Mouse (Mus musculus) right cerebral cortex, postnatal 14 days (tissue): ENCODE results near the gene Clint1.
A peak's percentile ranks its signal among the peaks of the same experiment; 100 is the strongest.

Source experiments
- DNase-seq: peaks from one replicate; pipeline ENCODE4 v3.0.0; 2022

The Clint1 gene

DNA sequence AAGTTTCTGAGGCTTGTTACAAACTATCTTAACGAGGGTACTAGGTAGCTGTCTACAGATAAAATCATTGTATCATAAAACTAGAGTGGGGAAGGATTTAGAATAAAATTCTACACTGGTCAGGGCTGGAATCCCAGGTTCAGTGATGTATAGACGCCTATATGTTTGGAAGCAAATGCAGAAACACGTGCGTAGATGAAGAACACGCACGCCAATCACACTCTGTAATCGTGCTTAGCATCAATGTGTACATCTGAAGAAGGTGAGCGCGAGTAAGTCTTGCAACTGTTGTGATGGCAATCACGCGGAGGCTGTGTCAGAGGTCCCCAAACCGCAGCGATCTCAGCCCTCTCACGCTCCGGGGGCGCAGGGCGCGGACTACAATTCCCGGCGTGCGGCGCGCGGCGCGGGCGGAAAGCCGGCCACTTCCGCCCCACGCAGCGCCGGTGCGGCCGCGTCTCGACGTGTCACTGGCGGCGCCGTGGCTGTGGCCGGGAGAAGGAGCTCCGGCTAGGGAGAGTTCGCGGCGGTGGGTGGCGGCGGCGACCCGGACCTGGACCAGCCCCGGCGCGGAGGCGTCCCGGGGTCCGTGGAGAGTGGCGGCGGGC, at the start of gene Clint1:
Gene Clint1, plus strand, starts transcription at position 536 of the 608 bp plus-strand sequence.
- peak; percentile 87 for DNase-seq

GRCm38 (mm10) chr11:45804068-45804467, 47.8 kb upstream of the Clint1 start:
- no peak for DNase-seq

GRCm38 (mm10) chr11:45805312-45805772, 46.5 kb upstream of the Clint1 start:
- no peak for DNase-seq

DNA sequence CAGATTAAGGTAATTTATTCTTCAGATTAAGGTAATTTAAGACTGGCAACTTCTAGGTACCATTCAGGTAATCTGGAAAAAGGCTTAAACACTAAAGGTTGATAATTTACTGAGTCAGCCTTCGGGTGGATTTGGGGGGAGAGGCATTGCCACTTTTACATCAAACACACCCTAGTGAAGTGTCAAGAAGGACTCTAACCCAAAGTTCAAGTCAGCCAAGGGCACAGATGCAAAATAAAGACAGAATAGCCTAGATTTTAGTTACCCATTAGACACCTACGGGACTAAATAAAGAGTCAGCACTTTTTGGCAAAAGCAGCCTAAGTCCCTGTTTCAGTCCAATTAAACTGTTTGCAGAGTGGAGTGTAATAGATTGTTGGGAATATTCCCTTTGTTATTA, 46.0 kb upstream of the Clint1 start:
- no peak for DNase-seq

DNA sequence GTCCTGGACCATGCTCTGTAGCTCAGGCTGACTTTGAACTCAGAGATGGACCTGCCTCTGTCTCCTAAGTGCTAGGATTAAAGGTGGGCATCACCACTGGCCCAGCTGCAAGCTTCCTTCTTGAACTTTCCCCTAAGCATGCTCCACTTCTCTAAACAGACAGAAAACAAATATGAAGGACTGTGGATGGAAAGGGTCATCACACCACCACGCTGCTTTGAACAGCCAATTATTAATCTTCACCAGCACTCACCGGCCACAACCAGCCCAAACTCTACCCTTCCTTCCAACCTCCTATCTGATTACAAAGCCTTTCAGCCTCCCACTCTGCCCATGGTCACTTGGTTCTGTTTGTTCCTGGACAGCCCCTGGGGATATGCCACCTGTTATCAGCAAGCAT, 45.6 kb upstream of the Clint1 start:
- no peak for DNase-seq

DNA sequence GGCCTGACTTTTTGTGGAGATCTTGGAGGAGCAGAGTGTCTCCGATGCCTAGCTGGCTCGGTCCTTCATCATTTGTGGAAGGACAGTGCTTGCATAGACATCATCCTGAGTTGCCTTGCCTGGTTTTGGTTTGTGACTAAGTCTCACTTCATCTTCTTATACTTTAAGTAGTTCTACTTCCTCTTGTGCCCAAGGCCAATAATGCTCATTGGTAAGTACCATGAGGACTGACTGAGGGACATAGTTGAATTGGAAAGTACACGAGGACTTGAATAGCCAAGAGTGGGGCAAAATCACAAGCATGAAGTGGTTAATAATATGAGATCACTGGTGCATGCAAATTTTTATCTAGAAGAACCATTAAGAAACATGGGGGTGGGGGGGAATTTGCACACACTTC, 45.0 kb upstream of the Clint1 start:
- DNase-seq: no peak

GRCm38 (mm10) chr11:45807820-45808219, 44.0 kb upstream of the Clint1 start:
- DNase-seq: no peak

- no peak for DNase-seq
Measured at GRCm38 (mm10) chr11:45809424-45809823, 42.4 kb upstream of the Clint1 start.

GRCm38 (mm10) chr11:45810056-45810455, 41.8 kb upstream of the Clint1 start:
- no peak for DNase-seq

- no peak for DNase-seq
Measured at GRCm38 (mm10) chr11:45810805-45811204, 41.0 kb upstream of the Clint1 start.

DNA sequence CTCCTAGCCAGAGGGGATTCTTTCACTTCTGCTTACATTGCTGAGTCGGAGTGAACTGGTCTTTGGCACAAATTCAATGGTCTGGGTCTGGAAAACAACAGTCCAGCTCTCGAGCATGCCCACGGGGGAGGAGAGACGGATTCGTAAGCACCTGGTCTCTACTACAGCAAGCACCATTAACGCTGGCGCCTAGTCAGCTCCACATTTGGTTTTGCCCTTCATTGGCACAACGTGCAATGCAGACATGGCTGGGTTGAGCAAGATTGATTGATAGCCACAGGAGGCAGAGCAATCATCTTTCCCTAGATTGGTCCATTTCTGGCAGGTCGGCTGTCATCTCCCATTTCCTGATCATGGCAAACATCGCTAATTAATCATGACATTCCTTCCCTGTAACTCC, 36.2 kb upstream of the Clint1 start:
- DNase-seq: no peak

GRCm38 (mm10) chr11:45816712-45817111, 35.1 kb upstream of the Clint1 start:
- no peak for DNase-seq

DNA sequence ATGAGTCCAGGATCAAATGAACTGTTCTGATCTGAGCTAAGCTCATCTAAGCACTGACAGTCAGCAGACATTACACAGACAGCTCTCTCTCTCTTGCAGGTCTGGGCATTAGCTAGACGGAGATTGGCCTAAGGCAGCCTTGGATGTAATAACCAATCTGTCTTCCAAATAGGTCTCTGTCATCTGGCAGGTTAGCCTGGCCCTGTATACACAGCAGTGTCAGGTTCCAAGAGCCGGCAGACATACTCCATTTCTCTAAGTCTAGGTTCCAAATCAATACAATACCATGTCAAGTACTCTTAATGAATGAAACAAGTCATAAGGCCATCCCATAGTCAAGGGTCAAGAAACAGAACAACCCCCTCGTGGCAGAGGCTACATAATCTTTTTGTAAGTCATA, 33.9 kb upstream of the Clint1 start:
- no peak for DNase-seq

- no peak for DNase-seq
Measured at GRCm38 (mm10) chr11:45820930-45821329, 30.9 kb upstream of the Clint1 start.

DNA sequence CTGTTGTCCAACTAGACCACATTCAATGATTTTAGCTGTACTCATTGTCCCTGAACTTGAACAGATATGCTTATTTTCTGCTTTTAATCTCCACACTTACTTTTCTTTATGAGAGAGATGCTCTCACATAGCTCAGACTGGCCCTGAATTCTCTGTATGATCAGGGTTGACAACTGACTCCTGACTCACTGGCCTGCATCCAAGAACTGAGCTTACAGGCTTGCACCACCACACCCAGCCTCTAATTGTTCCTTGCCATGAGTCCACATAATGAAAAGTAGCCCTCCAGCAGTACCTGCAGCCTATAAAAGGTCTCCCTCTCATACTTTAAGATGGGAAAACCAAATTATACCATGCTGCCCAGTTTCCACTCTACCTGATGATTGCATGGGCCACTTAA, 21.7 kb upstream of the Clint1 start:
- DNase-seq: no peak

DNA sequence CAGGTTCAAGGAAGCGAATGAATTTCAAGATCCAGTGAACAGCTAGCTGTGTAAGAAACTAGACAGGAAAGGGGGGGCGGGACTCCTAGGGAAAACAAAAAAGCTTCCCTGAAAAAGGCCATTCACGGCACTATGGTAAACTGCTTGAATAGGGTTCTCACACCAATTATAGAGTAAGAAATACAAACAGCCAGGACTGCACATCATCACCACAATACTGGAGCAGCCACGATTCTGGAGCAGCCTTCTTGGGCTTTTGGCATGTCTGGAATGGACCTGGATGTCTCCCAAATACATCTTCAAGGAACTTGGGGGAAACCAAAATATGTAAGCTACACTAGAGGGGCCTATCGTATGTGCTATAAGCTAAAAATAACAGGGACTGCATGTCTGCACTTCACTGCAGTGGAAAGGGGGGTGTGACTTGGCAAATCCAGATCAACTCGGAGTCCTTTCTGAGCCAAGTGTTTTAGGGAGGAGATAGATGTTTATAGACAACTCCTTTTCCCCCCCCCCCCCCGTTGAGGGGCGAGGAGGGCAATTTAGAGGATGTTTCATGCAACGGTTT, 21.0 kb upstream of the Clint1 start:
- no peak for DNase-seq

DNA sequence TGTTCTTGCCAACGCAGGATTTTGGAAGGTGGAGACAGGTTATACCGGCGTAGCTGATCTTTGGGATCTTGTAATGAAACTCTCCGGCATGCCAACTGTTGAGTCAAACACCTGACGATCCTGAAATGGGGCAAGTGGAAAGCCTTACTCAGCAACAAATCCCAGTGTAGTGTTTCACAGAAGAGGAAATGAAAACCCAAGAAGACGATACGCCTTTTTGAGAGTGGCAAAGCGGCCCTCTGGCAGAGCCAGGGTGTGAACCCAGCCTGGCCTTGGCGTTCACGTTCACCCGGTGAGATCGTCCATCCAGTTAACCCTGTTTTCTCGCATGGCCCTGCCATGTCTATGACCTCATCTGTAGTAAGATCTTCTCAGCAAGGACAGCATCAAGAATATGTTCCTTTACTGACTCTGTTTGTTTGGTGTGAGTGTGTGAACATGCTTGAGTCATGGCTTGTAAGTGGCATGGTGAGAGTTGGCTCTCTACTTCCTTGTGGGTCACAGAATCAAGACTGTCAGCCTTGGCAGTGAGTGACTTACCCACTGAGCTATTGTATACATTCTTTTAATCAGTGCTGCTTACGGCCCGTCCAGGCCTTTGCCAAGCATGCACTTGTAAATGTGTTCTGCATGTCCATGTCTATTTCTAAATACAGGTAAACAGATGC, 20.2 kb upstream of the Clint1 start:
- DNase-seq: no peak

DNA sequence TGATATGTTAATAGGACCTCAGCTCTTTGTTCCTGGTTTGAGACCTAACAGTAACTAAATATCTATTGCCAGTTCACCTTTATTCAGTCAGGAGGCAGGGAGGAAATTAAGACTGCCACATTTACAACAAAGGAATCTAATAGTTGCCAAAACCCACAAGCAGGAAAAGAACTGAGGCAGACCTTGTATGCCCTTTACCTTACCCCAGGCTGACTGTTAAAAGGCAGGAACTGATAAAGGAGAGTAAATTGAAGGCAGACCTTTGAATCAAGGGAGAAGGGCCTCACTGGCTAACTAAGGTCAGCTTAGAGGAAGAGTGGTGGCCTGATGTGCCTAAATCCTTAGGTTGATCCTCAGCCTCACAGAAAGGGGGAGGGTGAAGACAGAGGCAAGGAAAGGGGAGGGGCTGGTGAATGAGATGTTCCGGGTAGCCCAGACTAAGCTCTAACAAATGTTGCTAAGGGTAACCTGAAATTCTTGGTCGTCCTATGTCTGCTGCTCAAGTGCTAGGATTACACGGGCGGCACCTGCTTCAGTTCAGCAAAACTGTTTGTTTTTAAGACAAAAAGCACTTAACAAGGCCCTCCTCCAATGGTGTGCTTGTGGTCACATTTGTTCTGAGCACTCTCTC, 16.1 kb upstream of the Clint1 start:
- no peak for DNase-seq

DNA sequence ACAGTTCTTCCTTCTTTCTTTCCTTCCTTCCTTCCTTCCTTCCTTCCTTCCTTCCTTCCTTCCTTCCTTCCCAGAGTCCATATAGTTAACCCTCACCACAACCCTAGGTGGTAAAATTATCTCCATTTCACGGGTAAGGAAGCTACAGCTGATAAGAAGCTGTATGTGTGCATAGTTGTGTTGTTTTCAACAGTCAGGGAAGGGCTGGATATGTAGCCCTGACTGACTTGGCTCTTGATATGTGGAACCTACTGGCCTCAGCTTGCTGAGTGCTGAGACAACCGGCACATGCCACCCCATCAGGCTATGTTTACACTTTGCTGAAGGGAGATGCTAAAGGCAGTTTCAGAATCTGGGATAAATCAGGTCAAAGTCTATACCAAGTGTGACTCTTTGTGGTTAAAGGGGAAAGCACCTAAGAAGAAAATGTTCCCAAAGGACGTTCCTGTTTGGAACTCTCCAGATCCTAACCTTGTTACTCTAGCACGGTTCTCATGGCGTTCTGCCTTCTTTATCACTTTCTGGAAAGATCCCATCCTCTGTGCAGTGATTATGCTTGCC, 14.5 kb upstream of the Clint1 start:
- DNase-seq: no peak

- DNase-seq: no peak
Measured at GRCm38 (mm10) chr11:45838450-45838849, 13.4 kb upstream of the Clint1 start.

GRCm38 (mm10) chr11:45840332-45840731, 11.5 kb upstream of the Clint1 start:
- no peak for DNase-seq

DNA sequence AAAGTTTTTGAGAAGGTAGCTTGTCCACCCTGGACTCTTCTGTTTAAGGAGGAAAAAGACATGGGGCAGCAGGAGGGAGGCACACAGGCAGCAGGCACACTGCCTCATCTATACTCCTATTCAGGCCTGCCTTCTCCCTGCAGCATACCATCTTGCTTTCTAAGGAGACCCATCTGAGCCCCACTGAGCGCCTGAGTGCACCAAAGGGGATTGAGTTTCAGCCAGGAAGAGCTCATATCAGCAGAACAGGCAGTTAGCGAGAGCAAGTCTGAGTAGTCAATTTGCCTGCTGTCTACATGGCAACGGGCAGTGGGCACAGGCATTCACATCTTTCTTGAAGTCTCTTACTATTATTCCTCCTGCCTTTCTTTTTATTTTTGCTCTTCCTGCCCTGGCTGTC, 5.8 kb upstream of the Clint1 start:
- DNase-seq: no peak

- no peak for DNase-seq
Measured at GRCm38 (mm10) chr11:45847548-45847947, 4.3 kb upstream of the Clint1 start.

- no peak for DNase-seq
Measured at GRCm38 (mm10) chr11:45848253-45848652, 3.6 kb upstream of the Clint1 start.
